Mouse (Mus musculus) heart, adult 2 months (tissue): ENCODE results near the gene Iscu. TPM values are rescaled to one million over a fixed set of nuclear protein-coding genes. Genes with fewer than 3 reads are reported as not detected.

Source experiments
- DNase-seq, 2 experiments: peaks; one replicate each; pipeline ENCODE4 v3.0.0; 2021
- H3K27ac ChIP-seq: fragments of 200-600 bp; 2 replicates; pipeline ENCODE4 v1.8.1; 2022
- H3K27me3 ChIP-seq: fragments of 200-500 bp; 2 replicates; pipeline ENCODE4 v1.6.1; 2012; ENCODE audit warnings: mild to moderate bottlenecking, low read length, inconsistent platforms, mixed read lengths; ENCODE audit not compliant: control insufficient read depth, insufficient read depth
- H3K36me3 ChIP-seq: fragments of 200-500 bp; 2 replicates; pipeline ENCODE4 v1.6.1; 2012; ENCODE audit warnings: low read length, inconsistent platforms; ENCODE audit not compliant: control insufficient read depth, insufficient read depth
- H3K4me1 ChIP-seq: fragments of 200-500 bp; 2 replicates; pipeline ENCODE4 v1.6.1; 2011; ENCODE audit warnings: low read length; ENCODE audit not compliant: control insufficient read depth, insufficient read depth
- H3K4me3 ChIP-seq: fragments of 200-600 bp; 2 replicates; pipeline ENCODE4 v1.8.1; 2022
- H3K79me2 ChIP-seq: fragments of 200-500 bp; replicated peaks from 2 replicates; pipeline ENCODE4 v1.6.1; 2012; ENCODE audit warnings: mild to moderate bottlenecking, inconsistent platforms, low read length, moderate library complexity, mixed read lengths; ENCODE audit not compliant: control insufficient read depth, insufficient read depth
- H3K9ac ChIP-seq: fragments of 200-500 bp; 2 replicates; pipeline ENCODE4 v1.6.1; 2012; ENCODE audit warnings: low read depth, mild to moderate bottlenecking, control low read depth, inconsistent platforms, low read length, mixed read lengths
- CTCF ChIP-seq: fragments of 200-600 bp; IDR thresholded peaks from 2 replicates; pipeline ENCODE4 v1.8.1; 2022; ENCODE audit warnings: antibody characterized with exemption, mild to moderate bottlenecking, moderate library complexity
- EP300 ChIP-seq: fragments of 200-500 bp; IDR thresholded peaks from 2 replicates; pipeline ENCODE4 v1.6.1; 2011; ENCODE audit warnings: low read depth, low read length, control low read depth; ENCODE audit not compliant: insufficient read depth
- POLR2A ChIP-seq: fragments of 200-500 bp; IDR thresholded peaks from 2 replicates; pipeline ENCODE4 v1.6.1; 2011; ENCODE audit warnings: mild to moderate bottlenecking, low read depth, low read length, control low read depth; ENCODE audit not compliant: insufficient read depth
- WGBS: fragments of 180-500 bp; shearing (Covaris S2); methylation state at CpG from one replicate; pipeline ENCODE4 v1.1.7; 2018; 5-methylcytosine and 5-hydroxymethylcytosine counted together
- intact Hi-C: fragments of 180-260 bp; cut with DNase I; formaldehyde crosslinking; loops from one replicate; pipeline ENCODE4 v1.15.1; 2025
- polyA plus RNA-seq: library from polyadenylated mRNA; depleted of rRNA; stranded (reverse); fragments of >200 nt; gene quantifications from 2 replicates; pipeline ENCODE4 v1.2.3, GENCODE M21; 2012
- total RNA-seq, 2 experiments: library from RNA; stranded (reverse); gene quantifications; 2 replicates each; pipeline ENCODE4 v1.2.3; 2021

The Iscu gene
- total and polyA plus RNA-seq, 3 experiments, result 168 to 202 (median 176) TPM

GRCm38 (mm10) chr5:113761585-113761984, 11.0 kb upstream of the Iscu start:
- Histone ChIP-seq H3K4me3 (no peak overlapping the region), H3K36me3 (no peaks in the 10 kb centered on the region), H3K4me1 (no peaks in the 10 kb centered on the region), H3K79me2 (peaks cover 5% of the 10 kb centered on the region), H3K27ac (no peak overlapping the region), H3K9ac (no peak overlapping the region), H3K27me3 (no peaks in the 10 kb centered on the region)
- TF ChIP-seq CTCF (no peak), EP300 (no peak), POLR2A (no peak)
- DNase-seq, result no peak
- intact Hi-C loops, result no loop called here
- WGBS, result 90% methylated on average over 2 of the region's 2 CpGs

- H3K4me1 ChIP-seq, result no peaks in the 10 kb centered on the region
- DNase-seq, result no peak
- no peak overlapping the region for H3K27ac ChIP-seq
- intact Hi-C loops, result no loop called here
- H3K9ac ChIP-seq, result no peak overlapping the region
- peaks cover 13% of the 10 kb centered on the region for H3K79me2 ChIP-seq
- no peaks in the 10 kb centered on the region for H3K36me3 ChIP-seq
- H3K4me3 ChIP-seq, result no peak overlapping the region
- TF ChIP-seq CTCF, result no peak
- TF ChIP-seq POLR2A, result no peak
- TF ChIP-seq EP300, result no peak
- no peaks in the 10 kb centered on the region for H3K27me3 ChIP-seq
- 82% methylated on average over 7 of the region's 7 CpGs for WGBS
These were observed 8.1 kb upstream of the Iscu start for GRCm38 (mm10) chr5:113764426-113764825.

- TF ChIP-seq CTCF (no peak), EP300 (no peak), POLR2A (no peak)
- H3K4me1 ChIP-seq, result no peaks in the 10 kb centered on the region
- H3K9ac ChIP-seq, result no peak overlapping the region
- whole genome bisulfite sequencing, result 65% methylated on average over 13 of the region's 13 CpGs
- intact Hi-C loops, result no loop called here
- H3K27me3 ChIP-seq, result no peaks in the 10 kb centered on the region
- H3K27ac ChIP-seq, result no peak overlapping the region
- H3K79me2 ChIP-seq, result peaks cover 13% of the 10 kb centered on the region
- no peaks in the 10 kb centered on the region for H3K36me3 ChIP-seq
- no peak for DNase-seq
- no peak overlapping the region for H3K4me3 ChIP-seq
These were observed 6.7 kb upstream of the Iscu start for GRCm38 (mm10) chr5:113765641-113766526.

- no peak overlapping the region for H3K27ac ChIP-seq
- TF ChIP-seq EP300 (no peak), POLR2A (no peak), CTCF (no peak)
- intact Hi-C loops, result no loop called here
- no peaks in the 10 kb centered on the region for H3K36me3 ChIP-seq
- WGBS, result 89% methylated on average over 8 of the region's 8 CpGs
- H3K79me2 ChIP-seq, result peaks cover 17% of the 10 kb centered on the region
- no peak overlapping the region for H3K4me3 ChIP-seq
- no peaks in the 10 kb centered on the region for H3K27me3 ChIP-seq
- H3K4me1 ChIP-seq, result no peaks in the 10 kb centered on the region
- DNase-seq, result no peak
- no peak overlapping the region for H3K9ac ChIP-seq
These were observed 3.7 kb upstream of the Iscu start for GRCm38 (mm10) chr5:113768806-113769205.

- TF ChIP-seq EP300, result peak; percentile 54; the same call in 1 of the 2 replicates
- TF ChIP-seq CTCF, result no peak
- peak; percentile 53 for TF ChIP-seq POLR2A
- intact Hi-C loops, result loop anchor here (2.0 to 5.0 kb wide), 4 partner anchors 35 to 671 kb away; partner anchors contain the start of genes Mmab, Mvk and Ssh1
- Histone ChIP-seq H3K27me3 (no peaks in the 10 kb centered on the region), H3K4me3 (peak overlapping the region; percentile 96), H3K79me2 (peaks cover 13% of the 10 kb centered on the region), H3K4me1 (no peaks in the 10 kb centered on the region), H3K27ac (peak overlapping the region; percentile 100), H3K36me3 (no peaks in the 10 kb centered on the region), H3K9ac (peak overlapping the region; percentile 91)
- DNase-seq, result peak; percentile 89 to 91
- WGBS, result under 1% methylated on average over 96 of the region's 97 CpGs
These were observed 1.1 kb upstream of the Iscu start for GRCm38 (mm10) chr5:113771213-113772162.
